Mouse (Mus musculus): ENCODE measurements at regions not wholly inside any gene's neighbourhood (a gene's known extent, or its start where the extent isn't known, plus 50 kb on each side); places are given as distances from the start of the nearest gene placed in this dataset.

DNA sequence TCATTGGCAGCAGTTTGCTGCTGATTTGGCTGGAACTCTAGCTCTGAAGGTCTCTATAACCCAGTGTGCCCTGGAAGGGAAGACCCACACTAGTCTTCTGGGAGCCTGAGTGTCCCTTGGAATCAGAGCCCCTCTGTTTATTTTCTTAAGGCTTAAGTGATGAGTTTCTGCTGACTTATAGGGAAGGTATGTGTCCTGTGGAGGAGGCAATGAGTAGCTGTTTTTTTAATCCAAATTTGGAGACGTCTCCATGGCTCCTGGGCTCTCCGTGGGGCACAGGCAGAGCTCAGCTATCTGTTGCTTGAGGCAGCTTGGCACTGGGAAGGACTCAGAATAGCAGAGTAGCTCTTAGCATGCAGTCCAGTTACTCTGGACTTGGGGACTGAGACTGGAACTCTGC lies 146.4 kb downstream of the Ttc32 start:
- whole genome bisulfite sequencing, result 9% methylated on average over 2 of the region's 2 CpGs
- ATAC-seq (ENCODE audit: extremely low read depth, insufficient number of reproducible peaks, low FRiP score, low TSS enrichment), result no peak
- Histone ChIP-seq H3K27ac (replicated peaks) (no peak overlapping the region), H3K9me3 (no peaks in the 10 kb centered on the region), H3K27me3 (replicated peaks) (no peaks in the 10 kb centered on the region), H3K36me3 (no peaks in the 10 kb centered on the region), H3K4me2 (no peak overlapping the region), H3K4me1 (peaks cover 5% of the 10 kb centered on the region), H3K4me3 (no peak overlapping the region), H3K9ac (no peak overlapping the region)

DNA sequence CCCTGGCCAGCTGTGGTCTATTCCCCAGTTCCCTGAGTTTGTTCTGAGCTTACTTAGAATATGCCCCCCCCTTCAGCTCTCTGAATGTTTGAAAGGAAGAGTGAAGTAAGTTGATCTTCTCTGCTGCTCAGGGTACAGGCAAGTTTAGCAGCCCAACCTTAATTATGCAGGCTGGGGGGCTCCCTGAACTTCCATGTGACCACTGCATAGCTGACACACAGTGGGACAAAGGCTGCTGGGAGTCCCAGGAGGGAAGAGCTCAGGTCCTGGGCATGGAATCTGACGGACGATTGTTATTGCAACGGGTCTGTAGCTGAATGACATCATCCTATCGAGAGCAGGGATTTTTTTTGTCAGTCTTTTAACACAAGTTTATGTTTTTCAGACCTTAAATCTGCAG lies 148.8 kb downstream of the Ttc32 start:
- no peak for ATAC-seq (ENCODE audit: extremely low read depth, insufficient number of reproducible peaks, low FRiP score, low TSS enrichment)
- H3K27ac ChIP-seq (replicated peaks), result no peak overlapping the region
- H3K4me1 ChIP-seq, result peaks cover 5% of the 10 kb centered on the region
- no peaks in the 10 kb centered on the region for H3K27me3 ChIP-seq (replicated peaks)
- no peak overlapping the region for H3K9ac ChIP-seq
- WGBS, result 31% methylated on average over 4 of the region's 4 CpGs
- H3K4me2 ChIP-seq, result no peak overlapping the region
- H3K36me3 ChIP-seq, result no peaks in the 10 kb centered on the region
- no peak overlapping the region for H3K4me3 ChIP-seq
- H3K9me3 ChIP-seq, result no peaks in the 10 kb centered on the region

DNA sequence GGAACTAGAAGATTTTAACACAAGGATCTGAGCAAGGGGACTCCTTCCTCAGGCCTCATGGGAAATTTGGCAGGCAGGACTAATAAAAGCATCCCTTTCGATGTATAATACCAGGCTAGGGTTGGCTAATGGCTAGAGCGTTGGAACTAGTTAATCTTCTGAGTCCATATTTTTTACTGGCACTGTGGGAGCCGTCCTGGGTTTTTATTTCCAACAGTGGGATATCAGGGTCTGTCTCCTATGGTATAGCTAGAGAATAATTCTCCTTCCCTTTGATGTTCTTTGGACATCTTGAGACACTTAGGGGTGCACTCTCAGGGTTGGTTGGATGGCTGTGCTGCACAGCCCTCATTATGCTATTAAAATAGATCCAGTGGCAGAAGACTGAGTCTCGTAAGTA lies 150.9 kb downstream of the Ttc32 start:
- Histone ChIP-seq H3K36me3 (no peaks in the 10 kb centered on the region), H3K4me1 (no peaks in the 10 kb centered on the region), H3K4me3 (no peak overlapping the region), H3K4me2 (no peak overlapping the region), H3K9me3 (no peaks in the 10 kb centered on the region), H3K27ac (replicated peaks) (no peak overlapping the region), H3K27me3 (replicated peaks) (no peaks in the 10 kb centered on the region), H3K9ac (no peak overlapping the region)
- 75% methylated on average over 4 of the region's 4 CpGs for WGBS
- no peak for ATAC-seq (ENCODE audit: extremely low read depth, insufficient number of reproducible peaks, low FRiP score, low TSS enrichment)

DNA sequence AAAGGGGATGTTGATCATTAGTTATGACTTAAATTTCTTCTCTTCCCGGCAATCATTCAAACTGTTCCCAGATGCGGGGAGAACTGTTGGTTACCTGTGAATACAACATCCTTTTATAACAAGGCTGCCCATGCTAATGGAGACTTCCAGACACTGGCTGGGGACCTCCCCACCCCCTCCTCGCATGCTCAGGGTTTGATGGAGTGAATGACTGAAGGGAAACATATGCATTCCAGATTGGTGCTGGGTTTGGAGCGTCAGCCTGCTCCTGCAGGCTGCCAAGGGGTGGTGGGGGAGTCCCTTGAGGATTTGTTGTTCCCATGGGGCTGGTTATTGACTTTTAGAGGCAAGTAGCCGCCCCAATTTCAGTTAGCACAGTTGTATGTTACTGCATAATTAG lies 161.9 kb downstream of the Ttc32 start:
- 72% methylated on average over 5 of the region's 5 CpGs for WGBS
- Histone ChIP-seq H3K27me3 (replicated peaks) (no peaks in the 10 kb centered on the region), H3K27ac (replicated peaks) (no peak overlapping the region), H3K9me3 (no peaks in the 10 kb centered on the region), H3K4me2 (no peak overlapping the region), H3K4me3 (no peak overlapping the region), H3K4me1 (no peaks in the 10 kb centered on the region), H3K9ac (no peak overlapping the region), H3K36me3 (no peaks in the 10 kb centered on the region)
- ATAC-seq (ENCODE audit: extremely low read depth, insufficient number of reproducible peaks, low FRiP score, low TSS enrichment), result no peak

DNA sequence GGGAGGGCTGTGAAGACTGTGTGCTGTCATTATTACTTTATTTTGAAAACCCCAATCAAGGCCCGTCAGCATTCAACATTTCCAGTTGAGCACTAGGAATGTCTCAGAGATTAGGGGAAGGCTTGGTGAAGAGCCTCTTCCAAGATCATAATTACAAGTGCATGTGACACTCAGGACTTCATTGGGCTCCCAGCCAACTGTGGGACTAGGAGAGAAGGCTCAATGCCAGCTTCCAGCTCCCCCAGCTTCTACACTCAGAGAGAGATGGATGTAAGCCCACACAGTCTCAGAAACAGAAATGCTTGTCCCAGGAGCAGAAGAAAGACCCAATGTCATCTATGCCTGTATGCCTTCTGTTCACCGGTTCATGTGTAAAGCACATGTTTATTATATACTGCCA lies 169.5 kb downstream of the Ttc32 start:
- no peaks in the 10 kb centered on the region for H3K36me3 ChIP-seq
- H3K4me1 ChIP-seq, result peaks cover 6% of the 10 kb centered on the region
- no peak for ATAC-seq (ENCODE audit: extremely low read depth, insufficient number of reproducible peaks, low FRiP score, low TSS enrichment)
- H3K4me3 ChIP-seq, result no peak overlapping the region
- no peak overlapping the region for H3K4me2 ChIP-seq
- no peaks in the 10 kb centered on the region for H3K27me3 ChIP-seq (replicated peaks)
- 63% methylated on average over 2 of the region's 2 CpGs for WGBS
- no peaks in the 10 kb centered on the region for H3K9me3 ChIP-seq
- no peak overlapping the region for H3K27ac ChIP-seq (replicated peaks)
- H3K9ac ChIP-seq, result no peak overlapping the region

DNA sequence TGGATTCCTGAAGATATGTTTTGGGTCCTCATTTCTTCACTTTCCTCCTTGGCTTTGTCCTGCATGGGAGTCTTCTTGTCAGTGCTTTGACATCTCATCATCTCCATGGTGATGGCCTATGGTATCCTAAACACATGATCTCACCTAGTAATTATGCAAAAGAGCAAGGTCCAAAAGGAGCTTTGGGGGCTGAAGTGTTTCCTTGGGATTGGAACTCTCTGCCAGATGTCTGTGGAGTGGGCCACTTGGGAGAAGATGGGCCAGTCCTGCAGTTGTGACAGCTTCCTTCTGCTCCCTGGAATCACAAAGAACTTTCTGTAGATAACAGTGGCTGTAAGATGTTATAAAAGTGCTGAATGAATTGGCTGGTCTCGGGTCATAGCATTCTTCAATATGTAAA lies 182.4 kb downstream of the Ttc32 start:
- H3K4me3 ChIP-seq, result no peak overlapping the region
- no peaks in the 10 kb centered on the region; the same call in 1 of the 2 replicates for H3K9me3 ChIP-seq
- no peaks in the 10 kb centered on the region for H3K27me3 ChIP-seq (replicated peaks)
- H3K4me2 ChIP-seq, result no peak overlapping the region
- no peak overlapping the region for H3K9ac ChIP-seq
- no peak overlapping the region for H3K27ac ChIP-seq (replicated peaks)
- H3K36me3 ChIP-seq, result no peaks in the 10 kb centered on the region
- peaks cover 6% of the 10 kb centered on the region; the same call in 1 of the 2 replicates for H3K4me1 ChIP-seq
- 62% methylated on average over 1 of the region's 1 CpGs for WGBS
- ATAC-seq (ENCODE audit: extremely low read depth, insufficient number of reproducible peaks, low FRiP score, low TSS enrichment), result no peak

DNA sequence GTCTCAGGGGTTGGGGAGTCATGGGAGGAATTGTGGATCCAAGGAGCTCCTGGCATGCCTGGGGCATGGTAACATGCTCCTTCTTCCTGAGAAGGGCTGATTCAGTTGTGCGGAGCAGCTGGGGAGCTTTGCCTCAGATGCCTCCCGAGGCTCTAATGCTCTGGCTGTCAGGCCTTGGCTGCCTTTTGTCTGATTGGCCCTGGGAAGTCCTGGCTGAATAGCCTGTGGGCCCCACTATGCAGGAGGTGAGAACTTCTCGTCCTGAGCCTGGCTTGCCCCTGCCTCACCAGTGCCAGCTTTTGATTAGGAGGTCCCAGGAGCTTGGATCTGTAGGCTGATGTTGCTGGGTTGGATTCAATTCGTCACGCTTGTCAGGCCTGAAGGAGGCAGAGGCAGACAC lies 195.2 kb downstream of the Ttc32 start:
- H3K4me3 ChIP-seq, result no peak overlapping the region
- H3K9ac ChIP-seq, result no peak overlapping the region
- H3K9me3 ChIP-seq, result no peaks in the 10 kb centered on the region
- no peak overlapping the region for H3K27ac ChIP-seq (replicated peaks)
- H3K4me1 ChIP-seq, result peaks cover 20% of the 10 kb centered on the region
- no peaks in the 10 kb centered on the region for H3K27me3 ChIP-seq (replicated peaks)
- no peaks in the 10 kb centered on the region for H3K36me3 ChIP-seq
- WGBS, result 34% methylated on average over 5 of the region's 5 CpGs
- no peak for ATAC-seq (ENCODE audit: extremely low read depth, insufficient number of reproducible peaks, low FRiP score, low TSS enrichment)
- H3K4me2 ChIP-seq, result no peak overlapping the region

DNA sequence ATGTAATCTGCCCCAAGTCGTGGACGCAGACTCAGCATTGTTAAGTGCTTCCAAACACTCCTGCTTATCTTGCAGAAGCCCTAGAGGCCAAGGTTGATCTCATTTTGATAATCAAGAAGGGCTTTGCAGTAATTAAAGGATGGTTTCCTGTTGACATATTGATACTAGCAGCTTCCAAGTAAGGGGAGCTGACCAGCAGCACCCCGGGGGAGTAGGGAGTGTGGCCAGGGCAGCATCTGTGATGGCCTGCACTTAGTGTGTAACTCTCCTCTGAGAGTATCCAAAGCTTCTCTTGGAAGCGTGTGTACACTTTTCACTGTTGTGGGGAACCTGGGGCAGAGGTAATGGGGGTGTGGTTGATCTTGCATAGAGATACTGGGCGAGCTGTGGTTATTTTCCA lies 198.1 kb downstream of the Ttc32 start:
- no peak for ATAC-seq (ENCODE audit: extremely low read depth, insufficient number of reproducible peaks, low FRiP score, low TSS enrichment)
- H3K4me1 ChIP-seq, result peaks cover 27% of the 10 kb centered on the region
- WGBS, result 59% methylated on average over 5 of the region's 5 CpGs
- H3K9me3 ChIP-seq, result no peaks in the 10 kb centered on the region
- no peaks in the 10 kb centered on the region for H3K36me3 ChIP-seq
- no peaks in the 10 kb centered on the region for H3K27me3 ChIP-seq (replicated peaks)
- no peak overlapping the region for H3K4me3 ChIP-seq
- H3K4me2 ChIP-seq, result no peak overlapping the region
- H3K9ac ChIP-seq, result no peak overlapping the region
- no peak overlapping the region for H3K27ac ChIP-seq (replicated peaks)

DNA sequence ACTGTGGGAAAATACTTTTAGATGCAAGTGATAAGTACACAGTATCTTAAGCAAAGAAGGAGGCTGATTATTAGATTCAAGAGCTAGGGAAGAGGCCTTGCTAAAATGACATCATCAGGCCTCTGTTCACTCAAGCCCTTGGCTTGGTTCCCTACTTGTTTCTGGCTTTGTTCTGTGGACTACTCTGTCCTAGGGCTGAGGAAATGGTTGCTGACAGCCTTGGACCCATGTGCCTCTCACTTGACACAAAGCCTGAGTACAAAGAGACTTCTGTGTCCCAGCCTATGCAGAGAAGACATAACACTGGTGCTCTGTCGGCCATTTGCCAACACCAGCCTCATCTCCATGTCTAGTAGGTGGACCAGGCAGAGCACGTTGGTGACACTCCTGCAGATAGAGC lies 198.7 kb downstream of the Ttc32 start:
- 58% methylated on average over 2 of the region's 2 CpGs for WGBS
- no peak overlapping the region for H3K4me2 ChIP-seq
- no peak overlapping the region for H3K27ac ChIP-seq (replicated peaks)
- ATAC-seq (ENCODE audit: extremely low read depth, insufficient number of reproducible peaks, low FRiP score, low TSS enrichment), result no peak
- H3K36me3 ChIP-seq, result no peaks in the 10 kb centered on the region
- H3K9ac ChIP-seq, result no peak overlapping the region
- H3K4me1 ChIP-seq, result peaks cover 27% of the 10 kb centered on the region
- no peaks in the 10 kb centered on the region for H3K9me3 ChIP-seq
- H3K4me3 ChIP-seq, result no peak overlapping the region
- no peaks in the 10 kb centered on the region for H3K27me3 ChIP-seq (replicated peaks)

DNA sequence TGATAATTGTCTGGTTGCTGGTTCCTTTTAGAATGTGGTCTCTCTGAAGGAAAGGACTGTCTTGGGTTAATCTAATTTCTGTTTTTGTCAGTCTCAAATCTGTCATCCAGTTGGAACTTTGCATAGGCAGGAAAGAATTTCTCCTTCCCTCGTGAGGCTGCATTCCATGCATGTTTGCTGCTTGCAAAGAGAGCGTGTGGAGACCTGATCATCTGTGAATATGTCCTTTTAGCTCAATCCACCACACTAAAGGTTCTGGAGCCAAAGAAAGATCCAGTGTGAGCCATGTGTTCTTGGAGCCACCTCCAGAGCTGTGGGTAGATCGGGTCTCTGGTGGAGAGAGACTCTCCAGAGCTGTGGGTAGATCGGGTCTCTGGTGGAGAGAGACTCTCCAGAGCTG lies 200.2 kb downstream of the Ttc32 start:
- Histone ChIP-seq H3K4me1 (peaks cover 27% of the 10 kb centered on the region), H3K9ac (no peak overlapping the region), H3K27me3 (replicated peaks) (no peaks in the 10 kb centered on the region), H3K27ac (replicated peaks) (0 out of 2 replicates have a peak overlapping the region, but pooled peaks have one; percentile 32), H3K4me3 (no peak overlapping the region), H3K4me2 (peak overlapping the region; percentile 24; the same call in 1 of the 2 replicates), H3K36me3 (no peaks in the 10 kb centered on the region), H3K9me3 (no peaks in the 10 kb centered on the region)
- 48% methylated on average over 4 of the region's 4 CpGs for WGBS
- ATAC-seq (ENCODE audit: extremely low read depth, insufficient number of reproducible peaks, low FRiP score, low TSS enrichment), result no peak

DNA sequence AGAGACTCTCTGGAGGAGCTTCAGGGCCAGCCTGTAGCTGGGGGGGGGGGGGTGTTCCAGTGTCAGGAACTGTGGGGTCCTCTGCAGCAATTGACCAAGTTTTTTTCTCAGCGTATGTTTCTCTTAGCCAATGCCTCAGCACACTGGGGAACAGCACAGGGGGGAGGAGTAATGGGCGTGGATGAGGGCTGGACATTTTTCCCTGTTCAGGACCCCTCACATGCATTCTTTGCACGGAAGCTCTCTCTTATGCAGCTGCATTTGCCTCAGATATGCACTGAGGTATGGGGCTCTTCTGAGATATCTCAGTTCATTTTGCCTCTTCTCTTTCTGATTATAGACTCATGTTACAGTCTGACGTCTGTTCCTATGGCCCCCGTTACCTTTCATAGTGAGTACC lies 200.8 kb downstream of the Ttc32 start:
- H3K4me1 ChIP-seq, result peaks cover 27% of the 10 kb centered on the region
- no peak overlapping the region for H3K9ac ChIP-seq
- no peaks in the 10 kb centered on the region for H3K9me3 ChIP-seq
- no peaks in the 10 kb centered on the region for H3K36me3 ChIP-seq
- peak overlapping the region; percentile 24; the same call in 1 of the 2 replicates for H3K4me2 ChIP-seq
- H3K27ac ChIP-seq (replicated peaks), result 0 out of 2 replicates have a peak overlapping the region, but pooled peaks have one; percentile 32
- 53% methylated on average over 5 of the region's 5 CpGs for WGBS
- ATAC-seq (ENCODE audit: extremely low read depth, insufficient number of reproducible peaks, low FRiP score, low TSS enrichment), result no peak
- no peak overlapping the region for H3K4me3 ChIP-seq
- H3K27me3 ChIP-seq (replicated peaks), result no peaks in the 10 kb centered on the region

DNA sequence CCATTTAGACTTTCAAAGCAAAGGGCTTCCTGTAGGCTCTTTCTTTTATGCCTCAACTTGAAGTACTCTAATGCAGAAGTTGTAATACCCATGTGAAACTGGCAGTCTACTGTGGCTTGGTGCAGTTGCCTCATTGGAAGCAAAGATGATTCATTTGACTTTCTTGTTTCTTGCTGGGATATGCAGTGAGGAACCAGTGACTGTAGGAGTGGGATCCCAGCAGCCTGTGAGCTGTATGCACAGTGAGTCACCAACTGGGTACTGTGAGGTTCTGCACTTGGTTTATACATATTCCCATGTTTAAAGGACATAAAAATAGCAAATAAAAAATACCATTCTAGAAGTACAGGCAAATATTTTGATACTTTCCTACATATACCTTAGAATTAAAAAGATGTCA lies 202.6 kb downstream of the Ttc32 start:
- H3K4me1 ChIP-seq, result peaks cover 36% of the 10 kb centered on the region
- no peak for ATAC-seq (ENCODE audit: extremely low read depth, insufficient number of reproducible peaks, low FRiP score, low TSS enrichment)

More for the DNA sequence above, 202.6 kb downstream of the Ttc32 start:
- H3K9ac ChIP-seq, result no peak overlapping the region
- H3K9me3 ChIP-seq, result no peaks in the 10 kb centered on the region
- no peak overlapping the region for H3K27ac ChIP-seq (replicated peaks)
- H3K36me3 ChIP-seq, result no peaks in the 10 kb centered on the region
- no peak overlapping the region for H3K4me3 ChIP-seq
- H3K27me3 ChIP-seq (replicated peaks), result no peaks in the 10 kb centered on the region
- no peak overlapping the region for H3K4me2 ChIP-seq
